Mouse (Mus musculus) kidney, embryonic 15.5 days (tissue): Measurements from ENCODE around the gene Olfr340. TPM values are rescaled to one million over a fixed set of nuclear protein-coding genes. Genes with fewer than 3 reads are reported as not detected.
"Not testable (repeated sequence)": the region's sequence is repeated elsewhere in the genome, so short reads cannot be mapped to it uniquely, and the experiment has no call there.

Experiments used
- ATAC-seq: fragments of 200-750 bp; cut with Nextera tagmentation; replicated peaks from 2 replicates; pipeline ENCODE4 v1.8.0; 2017; ENCODE audit warnings: moderate TSS enrichment; ENCODE audit not compliant: low FRiP score
- H3K27ac ChIP-seq: fragments of 300-500 bp; sonication (generic); 2 replicates; pipeline ENCODE4 v1.5.1; 2015; ENCODE audit warnings: mild to moderate bottlenecking, inconsistent platforms
- H3K27me3 ChIP-seq: fragments of 300-500 bp; sonication (generic); 2 replicates; pipeline ENCODE4 v1.6.1; 2015; ENCODE audit warnings: inconsistent platforms
- H3K36me3 ChIP-seq: fragments of 300-500 bp; sonication (generic); 2 replicates; pipeline ENCODE4 v1.6.1; 2015; ENCODE audit warnings: inconsistent platforms
- H3K4me1 ChIP-seq: fragments of 300-500 bp; sonication (generic); 2 replicates; pipeline ENCODE4 v1.6.1; 2015; ENCODE audit warnings: inconsistent platforms
- H3K4me2 ChIP-seq: fragments of 300-500 bp; sonication (generic); 2 replicates; pipeline ENCODE4 v1.6.1; 2015; ENCODE audit warnings: moderate library complexity, mild to moderate bottlenecking, inconsistent platforms
- H3K4me3 ChIP-seq: fragments of 300-500 bp; sonication (generic); replicated peaks from 2 replicates; pipeline ENCODE4 v1.5.1; 2015; ENCODE audit warnings: mild to moderate bottlenecking, inconsistent platforms
- H3K9ac ChIP-seq: fragments of 300-500 bp; sonication (generic); 2 replicates; pipeline ENCODE4 v1.6.1; 2015; ENCODE audit warnings: mild to moderate bottlenecking, inconsistent platforms
- H3K9me3 ChIP-seq: fragments of 300-500 bp; sonication (generic); replicated peaks from 2 replicates; pipeline ENCODE4 v1.6.1; 2016; ENCODE audit warnings: inconsistent platforms
- WGBS: fragments of 180-500 bp; shearing (Covaris S2); methylation state at CpG from one replicate; pipeline ENCODE4 v1.1.7; 2015; ENCODE audit warnings: mixed read lengths; 5-methylcytosine and 5-hydroxymethylcytosine counted together
- polyA plus RNA-seq: library from polyadenylated mRNA; unstranded; fragments of >200 nt; fragmentation: Nextera tagmentation; extraction: Ambion mirVana; gene quantifications from 2 replicates; pipeline ENCODE4 v1.2.1, GENCODE M21; 2015

The Olfr340 gene
- not detected in 2 replicates for polyA plus RNA-seq

GRCm38 (mm10) chr2:36452287-36452686 lies at the start of gene Olfr340:
Gene Olfr340, plus strand, starts transcription at chr2:36452587.
- no peaks in the 10 kb centered on the region for H3K9me3 ChIP-seq
- H3K36me3 ChIP-seq: no peaks in the 10 kb centered on the region
- H3K4me3 ChIP-seq: no peak within 1 kb of the TSS
- 60% methylated on average over 1 of the region's 1 CpGs for WGBS
- no peaks in the 10 kb centered on the region for H3K4me1 ChIP-seq
- no peak for ATAC-seq
- H3K27me3 ChIP-seq: no peaks in the 10 kb centered on the region
- H3K27ac ChIP-seq: no peak within 1 kb of the TSS
- no peak within 1 kb of the TSS for H3K4me2 ChIP-seq
- H3K9ac ChIP-seq: no peak within 1 kb of the TSS

- 86% methylated on average over 3 of the region's 3 CpGs for WGBS
- not testable (repeated sequence) for H3K4me1 ChIP-seq, H3K36me3 ChIP-seq, ATAC-seq, H3K27me3 ChIP-seq, H3K9me3 ChIP-seq, H3K4me2 ChIP-seq, H3K27ac ChIP-seq, H3K4me3 ChIP-seq, H3K9ac ChIP-seq
Measured at GRCm38 (mm10) chr2:36415174-36415573, 37.2 kb upstream of the Olfr340 start.

GRCm38 (mm10) chr2:36415591-36415990 lies 36.8 kb upstream of the Olfr340 start:
- H3K9me3 ChIP-seq, H3K27ac ChIP-seq, H3K4me3 ChIP-seq, H3K36me3 ChIP-seq, H3K27me3 ChIP-seq, ATAC-seq, H3K9ac ChIP-seq, H3K4me2 ChIP-seq, H3K4me1 ChIP-seq: not testable (repeated sequence)
- 89% methylated on average over 7 of the region's 7 CpGs for WGBS

GRCm38 (mm10) chr2:36418647-36419046 lies 33.7 kb upstream of the Olfr340 start, which contains the start of gene Olfr339:
Gene Olfr339, plus strand, starts transcription at chr2:36418947.
- Histone ChIP-seq H3K36me3 (no peaks in the 10 kb centered on the region), H3K27ac (no peak within 1 kb of the TSS), H3K4me2 (no peak within 1 kb of the TSS), H3K4me1 (no peaks in the 10 kb centered on the region), H3K9ac (no peak within 1 kb of the TSS), H3K9me3 (no peaks in the 10 kb centered on the region), H3K27me3 (no peaks in the 10 kb centered on the region), H3K4me3 (no peak within 1 kb of the TSS)
- 85% methylated on average over 3 of the region's 3 CpGs for WGBS
- ATAC-seq: no peak

- Histone ChIP-seq H3K4me2 (no peak overlapping the region), H3K9ac (no peak overlapping the region), H3K4me3 (no peak overlapping the region), H3K4me1 (no peaks in the 10 kb centered on the region), H3K9me3 (no peaks in the 10 kb centered on the region), H3K27me3 (no peaks in the 10 kb centered on the region), H3K27ac (no peak overlapping the region), H3K36me3 (no peaks in the 10 kb centered on the region)
- no peak for ATAC-seq
Measured at GRCm38 (mm10) chr2:36473634-36474033, 21.2 kb downstream of the Olfr340 start.

GRCm38 (mm10) chr2:36482368-36482767 lies 30.0 kb downstream of the Olfr340 start, which contains the start of gene Olfr341:
Gene Olfr341, minus strand, starts transcription at chr2:36482468.
- Histone ChIP-seq H3K27ac (no peak within 1 kb of the TSS), H3K36me3 (no peaks in the 10 kb centered on the region), H3K4me3 (no peak within 1 kb of the TSS), H3K4me1 (no peaks in the 10 kb centered on the region), H3K9ac (no peak within 1 kb of the TSS), H3K27me3 (no peaks in the 10 kb centered on the region), H3K9me3 (no peaks in the 10 kb centered on the region), H3K4me2 (no peak within 1 kb of the TSS)
- ATAC-seq: no peak

Other genes starting within 250 kb of the Olfr340 start
- 29.2 and 30.6 TPM in 2 replicates for gene Ptgs1, start 222.2 kb upstream of the Olfr340 start, polyA plus RNA-seq
- not detected in 2 replicates for gene Olfr338, start 79.1 kb upstream of the Olfr340 start, polyA plus RNA-seq
- gene Olfr339, start 33.6 kb upstream of the Olfr340 start, polyA plus RNA-seq: not detected in 2 replicates
- not detected in 2 replicates for gene Olfr341, start 29.9 kb downstream of the Olfr340 start, polyA plus RNA-seq
- gene Olfr342, start 72.4 kb downstream of the Olfr340 start, polyA plus RNA-seq: not detected in 2 replicates
- not detected in 2 replicates for gene Olfr344, start 114.1 kb downstream of the Olfr340 start, polyA plus RNA-seq
- not detected in 2 replicates for gene Olfr345, start 187.5 kb downstream of the Olfr340 start, polyA plus RNA-seq
- not detected in 2 replicates for gene Olfr346, start 233.2 kb downstream of the Olfr340 start, polyA plus RNA-seq